Mouse (Mus musculus) left cerebral cortex, adult 18-20 months (tissue): Measurements from ENCODE around the gene Cyfip2. TPM values are rescaled to one million over a fixed set of nuclear protein-coding genes. Genes with fewer than 3 reads are reported as not detected.

Source experiments
- microRNA-seq, 2 experiments: library from miRNA; unstranded; fragments of <30 nt; microRNA quantifications; one replicate each; pipeline ENCODE4 v1.2.0; 2021
- total RNA-seq, 2 experiments: library from RNA; stranded (reverse); gene quantifications; 2 replicates each; pipeline ENCODE4 v1.2.3; 2021

The Cyfip2 gene
- total RNA-seq, 2 experiments from 2014 or later: 619 to 654 TPM

Small RNA genes lying within 50 kb of the gene (microRNA-seq; reads per million reads assigned to microRNA genes)
- gene Mir7239: 0 to 0.21 reads per million in 2 experiments

Other genes with a start within 250 kb of the Cyfip2 start
- 1 to 10 TPM; 1.1 to 1.5 TPM for gene Nipal4, start 146.4 kb downstream of the Cyfip2 start, total RNA-seq
- gene Fndc9, start 77.3 kb downstream of the Cyfip2 start, total RNA-seq: 1 to 10 TPM; 3.0 to 3.9 TPM
- under 1 TPM; 0.21 to 0.28 TPM for gene Itk, start 76.7 kb upstream of the Cyfip2 start, total RNA-seq
- gene Fam71b, start 83.7 kb upstream of the Cyfip2 start, total RNA-seq: not detected
- 10 to 100 TPM; 24.7 to 32.3 TPM for gene Med7, start 124.1 kb upstream of the Cyfip2 start, total RNA-seq
- 1 to 10 TPM; 2.6 to 3.0 TPM for gene Havcr2, start 142.1 kb upstream of the Cyfip2 start, total RNA-seq
- gene Gm12169, start 211.4 kb upstream of the Cyfip2 start, total RNA-seq: not detected